ENCODE assay signal across 8 mouse cellular contexts in the genomic region with DNA sequence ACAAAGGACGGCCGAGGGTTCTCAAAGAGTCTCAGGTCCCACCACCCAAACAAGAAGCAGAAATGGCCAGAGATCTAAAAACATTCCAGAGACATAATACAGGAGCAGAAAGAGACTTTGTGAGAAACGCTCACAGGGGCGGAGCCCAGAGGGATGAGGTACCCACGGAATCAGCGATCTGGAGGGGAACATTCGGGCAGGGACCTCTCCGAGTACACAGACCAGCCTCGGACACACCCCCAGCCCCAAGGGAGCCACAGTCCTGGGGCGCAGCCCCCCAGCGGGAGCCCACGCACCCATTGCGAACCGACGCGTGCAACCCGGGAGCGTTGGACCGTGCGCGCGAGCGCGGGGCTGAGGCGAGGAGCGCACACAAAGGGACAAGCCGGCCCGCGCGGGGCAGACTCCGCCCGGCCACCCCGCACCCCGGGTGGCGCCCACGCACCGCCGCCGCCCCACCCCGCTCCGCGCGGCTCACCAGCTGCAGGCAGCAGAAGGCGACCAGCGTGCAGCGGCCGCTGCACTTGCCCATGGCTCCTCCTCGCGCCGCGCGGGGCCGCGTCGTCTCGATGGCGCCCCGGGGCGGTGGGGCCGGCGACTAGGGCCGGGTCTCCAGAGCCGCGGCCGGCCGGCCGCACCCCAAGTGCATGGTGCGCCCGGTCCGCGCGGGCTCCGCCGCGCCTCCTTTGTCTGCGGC. TPM values are rescaled to one million over a fixed set of nuclear protein-coding genes. Genes with fewer than 3 reads are reported as not detected.
DNase-seq lines count a peak whose midpoint lies in the region; ATAC-seq and TF ChIP-seq lines count a peak whose summit lies in the region.

No protein-coding gene starts in this region.

- intact Hi-C loops in gastrocnemius, postnatal 36 days (cut with DNase I): loop anchor here (1.0 kb wide), 1 partner anchor 36 kb away; no protein-coding TSS in a partner anchor

- peaks cover 73% of the 10 kb centered on the region for H3K27me3 ChIP-seq in liver, embryonic 12.5 days (replicated peaks)
- H3K27me3 ChIP-seq in small intestine, adult 2 months (ENCODE audit: control insufficient read depth, insufficient read depth, low read length): peaks cover 12% of the 10 kb centered on the region

- peak; percentile 44 for DNase-seq in gastrocnemius, postnatal 10 days
- no peak for DNase-seq in gastrocnemius, postnatal 36 days
- DNase-seq in urinary bladder, postnatal 25 days (ENCODE audit: low spot score): peak; percentile 9
- DNase-seq in urinary bladder, adult 2 months (ENCODE audit: low spot score): no peak

- H3K36me3 ChIP-seq in liver, embryonic 12.5 days: no peaks in the 10 kb centered on the region
- no peaks in the 10 kb centered on the region for H3K36me3 ChIP-seq in small intestine, adult 2 months (ENCODE audit: control insufficient read depth, insufficient read depth, low read length)

- no peak overlapping the region for H3K27ac ChIP-seq in liver, embryonic 12.5 days
- no peak overlapping the region for H3K27ac ChIP-seq in small intestine, adult 2 months (ENCODE audit: insufficient read depth, low read depth, low read length)

- H3K9ac ChIP-seq in liver, embryonic 12.5 days: peak overlapping the region; percentile 40; the same call in 1 of the 2 replicates

- H3K9me3 ChIP-seq in liver, embryonic 12.5 days (replicated peaks): no peaks in the 10 kb centered on the region

- H3K4me1 ChIP-seq in liver, embryonic 12.5 days: peaks cover 13% of the 10 kb centered on the region; the same call in 1 of the 2 replicates
- H3K4me1 ChIP-seq in small intestine, adult 2 months (ENCODE audit: control insufficient read depth, insufficient read depth, insufficient read length, low read length): peaks cover 13% of the 10 kb centered on the region

- TF ChIP-seq POLR2A in small intestine, adult 2 months (IDR thresholded peaks at IDR 0.05; ENCODE audit: low read depth, low read length): no peak

- ATAC-seq in granulocyte monocyte progenitor cell, adult 5-6 weeks (replicated peaks; ENCODE audit: poor library complexity, severe bottlenecking): peak; percentile 19; the same call in 1 of the 2 replicates
- ATAC-seq in liver, embryonic 12.5 days: 0 out of 2 replicates have a peak, but pooled peaks have one; percentile 21
- no peak for ATAC-seq in monocyte, adult 5-6 weeks (replicated peaks; ENCODE audit: insufficient number of reproducible peaks, low FRiP score, low TSS enrichment, poor library complexity, severe bottlenecking)

- TF ChIP-seq CTCF in small intestine, adult 2 months (IDR thresholded peaks at IDR 0.05; ENCODE audit: extremely low read depth, insufficient read length, insufficient replicate concordance, low read depth, low read length): no peak

- peak overlapping the region; percentile 58 for H3K4me3 ChIP-seq in liver, embryonic 12.5 days
- peak overlapping the region; percentile 61 for H3K4me3 ChIP-seq in small intestine, adult 2 months (ENCODE audit: low read depth, low read length)

- under 1% methylated on average over 73 of the region's 76 CpGs for WGBS in liver, embryonic 12.5 days (ENCODE audit: insufficient replicate concordance)
- 1% methylated on average over 76 of the region's 76 CpGs for WGBS in small intestine, adult 2 months

- peak overlapping the region; percentile 80 for H3K4me2 ChIP-seq in liver, embryonic 12.5 days

RNA-seq across cellular contexts. Expression of a gene that starts 0.5 kb away (rescaled TPM):
- total RNA-seq in gastrocnemius, postnatal 10 days (2021): 10 to 100 TPM; 14.3 to 15.8 TPM
- 10 to 100 TPM; 12.9 to 13.2 TPM for total RNA-seq in gastrocnemius, postnatal 36 days (2021)
- 3.2 and 3.4 TPM in 2 replicates for polyA plus RNA-seq in urinary bladder, adult 2 months (2012; rRNA removed)
- total RNA-seq in granulocyte monocyte progenitor cell, adult 5-6 weeks (2014; fragmentation: Nextera tagmentation): not detected in 2 replicates
- total RNA-seq in granulocyte monocyte progenitor cell, adult 5-6 weeks (2017): not detected in 2 replicates
- polyA plus RNA-seq in liver, embryonic 12.5 days (2016; fragmentation: Nextera tagmentation; extraction: Ambion mirVana): 0.12 and 0.42 TPM in 2 replicates
- 3.3 and 8.2 TPM in 2 replicates for polyA plus RNA-seq in small intestine, adult 2 months (2012; rRNA removed)
- total RNA-seq in monocyte, adult 5-6 weeks (2017): not detected in 3 replicates

Comparison
In these comparisons a context has a peak if more than half of its experiments do, and no peak if none do; other contexts are left out.
1. DNase-seq: peak in gastrocnemius, postnatal 10 days (single experiment) and urinary bladder, postnatal 25 days (single experiment); none in gastrocnemius, postnatal 36 days (0 of 2) and urinary bladder, adult 2 months (single experiment).
2. RNA of a gene that starts 0.5 kb away (total RNA-seq): 14.3 to 15.8 TPM in gastrocnemius, postnatal 10 days and 12.9 to 13.2 TPM in gastrocnemius, postnatal 36 days; not detected in granulocyte monocyte progenitor cell, adult 5-6 weeks and not detected in monocyte, adult 5-6 weeks; every median in the first group is over 10 times any median in the second.